In the genomic region with DNA sequence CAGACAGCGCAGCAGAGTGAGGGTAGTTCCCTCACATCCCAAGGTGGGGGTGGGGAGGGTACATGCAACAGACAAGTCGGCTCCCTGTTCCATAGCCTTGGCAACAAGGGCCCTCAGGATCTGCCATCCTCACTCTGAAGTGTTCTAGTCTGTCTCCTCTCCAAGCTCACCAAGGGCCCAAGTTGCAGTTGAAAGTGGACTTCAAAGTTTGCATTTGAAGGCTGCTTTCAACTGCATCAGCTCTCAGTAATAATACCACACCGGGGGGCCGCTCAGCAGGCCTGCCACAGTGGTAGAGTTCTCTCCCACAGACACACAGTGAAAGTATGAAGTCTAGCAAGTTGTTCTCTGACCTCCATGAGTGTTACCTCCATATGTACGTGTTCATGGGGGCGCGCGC, we compare ENCODE assay signal across 22 mouse cellular contexts. TPM values are rescaled to one million over a fixed set of nuclear protein-coding genes. Genes with fewer than 3 reads are reported as not detected.
DNase-seq lines count a peak whose midpoint lies in the region; ATAC-seq and TF ChIP-seq lines count a peak whose summit lies in the region.
"Had no signal": no experiment of that assay in that cellular context is flagged by ENCODE, and none has a peak within 500 bp of the region (broad histone marks: within the 10 kb centered on the region; RNA-seq: fewer than 3 reads in every experiment).

No protein-coding gene starts in this region.

- no peak for ATAC-seq in liver, postnatal 0 days
- no peak for ATAC-seq in intestine, embryonic 15.5 days
- ATAC-seq: forebrain, embryonic 13.5 days; forebrain, postnatal 0 days; intestine, postnatal 0 days had no signal

- H3K4me1 ChIP-seq in heart, embryonic 10.5 days: peaks cover 41% of the 10 kb centered on the region
- peaks cover 94% of the 10 kb centered on the region for H3K4me1 ChIP-seq in E14TG2a.4 (replicated peaks; ENCODE audit: low read depth, low read length)
- H3K4me1 ChIP-seq in embryonic facial prominence, embryonic 10.5 days: peaks cover 71% of the 10 kb centered on the region
- 0 out of 2 replicates have a peak, but pooled peaks cover 3% of the 10 kb centered on the region for H3K4me1 ChIP-seq in liver, postnatal 0 days (ENCODE audit: insufficient read depth)
- H3K4me1 ChIP-seq in intestine, embryonic 15.5 days (replicated peaks): peaks cover 26% of the 10 kb centered on the region

- no peaks in the 10 kb centered on the region for H3K27me3 ChIP-seq in heart, embryonic 10.5 days (ENCODE audit: insufficient read depth, poor library complexity, severe bottlenecking)
- no peaks in the 10 kb centered on the region for H3K27me3 ChIP-seq in E14TG2a.4 (ENCODE audit: insufficient read depth, low read length)
- H3K27me3 ChIP-seq in embryonic facial prominence, embryonic 10.5 days (replicated peaks; ENCODE audit: low read depth, poor library complexity, severe bottlenecking): no peaks in the 10 kb centered on the region
- H3K27me3 ChIP-seq in liver, postnatal 0 days (ENCODE audit: insufficient read depth, low read length): no peaks in the 10 kb centered on the region
- H3K27me3 ChIP-seq in intestine, embryonic 15.5 days (replicated peaks): no peaks in the 10 kb centered on the region
- H3K27me3 ChIP-seq: CH12.LX; embryonic facial prominence, embryonic 12.5 days; forebrain, embryonic 13.5 days; hindbrain, embryonic 15.5 days had no signal

- no peak overlapping the region for H3K4me2 ChIP-seq in liver, postnatal 0 days (ENCODE audit: low read depth, low read length)
- H3K4me2 ChIP-seq in intestine, embryonic 15.5 days (replicated peaks): no peak overlapping the region
- H3K4me2 ChIP-seq: embryonic facial prominence, embryonic 12.5 days; forebrain, embryonic 13.5 days; hindbrain, embryonic 15.5 days had no signal

- H3K4me3 ChIP-seq in heart, embryonic 10.5 days: no peak overlapping the region
- peak overlapping the region; percentile 43; the same call in 1 of the 2 replicates for H3K4me3 ChIP-seq in E14TG2a.4 (replicated peaks; ENCODE audit: low read length)
- no peak overlapping the region for H3K4me3 ChIP-seq in embryonic facial prominence, embryonic 10.5 days
- no peak overlapping the region for H3K4me3 ChIP-seq in liver, postnatal 0 days (ENCODE audit: low read depth, low read length)
- no peak overlapping the region for H3K4me3 ChIP-seq in intestine, embryonic 15.5 days (replicated peaks)
- H3K4me3 ChIP-seq: embryonic facial prominence, embryonic 12.5 days; forebrain, embryonic 13.5 days; hindbrain, embryonic 15.5 days had no signal

- no peak overlapping the region for H3K9ac ChIP-seq in liver, postnatal 0 days (replicated peaks)
- no peak overlapping the region for H3K9ac ChIP-seq in intestine, embryonic 15.5 days
- H3K9ac ChIP-seq: embryonic facial prominence, embryonic 12.5 days; forebrain, embryonic 13.5 days; forebrain, postnatal 0 days; hindbrain, embryonic 15.5 days had no signal

- TF ChIP-seq CTCF in E14TG2a.4 (conservative IDR thresholded peaks at IDR 0.05; ENCODE audit: low read length): no peak
- no peak for TF ChIP-seq CTCF in liver, postnatal 0 days (IDR thresholded peaks at IDR 0.05; ENCODE audit: low read depth)

- DNase-seq in heart, embryonic 10.5 days (ENCODE audit: low spot score): no peak
- no peak for DNase-seq in heart, postnatal 4 days
- peak; percentile 85 for DNase-seq in ES-CJ7 (ENCODE audit: low read depth, low spot score)
- DNase-seq in embryonic facial prominence, embryonic 10.5 days (ENCODE audit: low spot score): no peak
- DNase-seq in liver, postnatal 0 days: no peak
- DNase-seq in MN1 (ENCODE audit: low spot score): no peak
- DNase-seq: adrenal gland, postnatal 14 days; cerebellum, adult 11-12 months; cerebellum, adult 9-11 months; cerebellum, postnatal 36 days; forebrain, postnatal 0 days; gastrocnemius, postnatal 36 days; heart, adult 11 months; heart, postnatal 10 days; kidney, adult 8-10 months had no signal

- H3K9me3 ChIP-seq in heart, embryonic 10.5 days: no peaks in the 10 kb centered on the region
- no peaks in the 10 kb centered on the region for H3K9me3 ChIP-seq in E14TG2a.4 (ENCODE audit: low read length)
- H3K9me3 ChIP-seq in embryonic facial prominence, embryonic 10.5 days: no peaks in the 10 kb centered on the region
- no peaks in the 10 kb centered on the region for H3K9me3 ChIP-seq in liver, postnatal 0 days (ENCODE audit: low read length)
- no peaks in the 10 kb centered on the region for H3K9me3 ChIP-seq in intestine, embryonic 15.5 days
- H3K9me3 ChIP-seq: embryonic facial prominence, embryonic 12.5 days; forebrain, embryonic 13.5 days; hindbrain, embryonic 15.5 days had no signal

- H3K27ac ChIP-seq in heart, embryonic 10.5 days: peak overlapping the region; percentile 52; the same call in 1 of the 2 replicates
- peak overlapping the region; percentile 75 for H3K27ac ChIP-seq in embryonic facial prominence, embryonic 10.5 days (replicated peaks)
- no peak overlapping the region for H3K27ac ChIP-seq in liver, postnatal 0 days (ENCODE audit: low read depth)
- no peak overlapping the region for H3K27ac ChIP-seq in intestine, embryonic 15.5 days
- H3K27ac ChIP-seq: embryonic facial prominence, embryonic 12.5 days; forebrain, embryonic 13.5 days; hindbrain, embryonic 15.5 days had no signal

- WGBS in heart, embryonic 10.5 days: 73% methylated on average over 8 of the region's 8 CpGs
- 82% methylated on average over 8 of the region's 8 CpGs for WGBS in embryonic facial prominence, embryonic 10.5 days
- WGBS in liver, postnatal 0 days (ENCODE audit: insufficient replicate concordance): 86% methylated on average over 8 of the region's 8 CpGs
- WGBS in intestine, embryonic 15.5 days: 85% methylated on average over 8 of the region's 8 CpGs

- H3K36me3 ChIP-seq in heart, embryonic 10.5 days: no peaks in the 10 kb centered on the region
- H3K36me3 ChIP-seq in E14TG2a.4 (ENCODE audit: insufficient read depth, low read length): peaks cover 9% of the 10 kb centered on the region
- H3K36me3 ChIP-seq in embryonic facial prominence, embryonic 10.5 days (replicated peaks): peaks cover 19% of the 10 kb centered on the region
- no peaks in the 10 kb centered on the region for H3K36me3 ChIP-seq in liver, postnatal 0 days (replicated peaks; ENCODE audit: insufficient read depth, low read length)
- H3K36me3 ChIP-seq in intestine, embryonic 15.5 days: no peaks in the 10 kb centered on the region
- H3K36me3 ChIP-seq: embryonic facial prominence, embryonic 12.5 days; hindbrain, embryonic 15.5 days had no signal

- no peak for TF ChIP-seq EP300 in liver, postnatal 0 days (IDR thresholded peaks at IDR 0.05; ENCODE audit: low read depth)

RNA-seq across cellular contexts. Expression of a gene that starts 35.3 kb away (rescaled TPM):
- polyA plus RNA-seq in heart, embryonic 10.5 days (2016; fragmentation: Nextera tagmentation; extraction: Ambion mirVana): 14.7 and 25.9 TPM in 2 replicates
- total RNA-seq in heart, postnatal 4 days (2021): 10 to 100 TPM; 24.2 to 26.5 TPM
- polyA plus RNA-seq in embryonic facial prominence, embryonic 10.5 days (2016; fragmentation: Nextera tagmentation; extraction: Ambion mirVana): 34.8 and 37.1 TPM in 2 replicates
- 5.7 and 5.8 TPM in 2 replicates for polyA plus RNA-seq in liver, postnatal 0 days (2015; fragmentation: Nextera tagmentation; extraction: Ambion mirVana)
- polyA plus RNA-seq in intestine, embryonic 15.5 days (2015; fragmentation: Nextera tagmentation; extraction: Ambion mirVana): 15.0 and 16.2 TPM in 2 replicates

Comparison
In these comparisons a context has a peak if more than half of its experiments do, and no peak if none do; other contexts are left out.
1. H3K27ac ChIP-seq: peak in heart, embryonic 10.5 days (single experiment) and embryonic facial prominence, embryonic 10.5 days (single experiment); none in liver, postnatal 0 days (single experiment) and intestine, embryonic 15.5 days (single experiment).